Mouse (Mus musculus): ENCODE data around the gene Ptger3. TPM values are rescaled to one million over a fixed set of nuclear protein-coding genes. Genes with fewer than 3 reads are reported as not detected.

The Ptger3 gene
- polyA plus RNA-seq, 1 experiment from 2014 or later: 3.4 TPM

DNA sequence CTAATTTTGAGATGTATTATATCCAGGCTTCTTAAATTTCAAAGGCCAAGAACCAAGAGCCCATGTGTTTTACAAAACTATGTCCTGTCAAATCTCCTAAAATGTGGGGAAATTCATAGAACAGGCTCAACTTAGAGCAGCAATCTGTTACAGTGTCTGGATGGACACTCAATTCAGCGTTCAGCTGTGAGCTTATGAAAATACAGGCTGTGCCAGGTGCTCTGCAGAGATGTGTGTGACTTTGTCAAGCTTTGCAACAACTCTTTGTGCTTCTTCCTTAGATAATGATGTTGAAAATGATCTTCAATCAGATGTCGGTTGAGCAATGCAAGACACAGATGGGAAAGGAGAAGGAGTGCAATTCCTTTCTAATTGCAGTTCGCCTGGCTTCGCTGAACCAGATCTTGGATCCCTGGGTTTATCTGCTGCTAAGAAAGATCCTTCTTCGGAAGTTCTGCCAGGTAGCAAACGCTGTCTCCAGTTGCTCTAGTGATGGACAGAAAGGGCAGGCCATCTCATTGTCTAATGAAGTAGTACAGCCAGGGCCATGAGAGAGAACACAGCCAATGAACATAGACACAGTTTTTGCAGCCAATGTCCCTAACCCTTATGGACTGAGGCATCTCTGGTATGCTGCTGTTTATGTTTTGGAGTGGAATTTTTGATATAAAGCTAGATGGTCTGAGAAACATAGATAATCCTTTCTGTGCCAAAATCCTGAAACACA is 38.2 kb downstream of the Ptger3 start:
- no peaks in the 10 kb centered on the region for H3K9me3 ChIP-seq (ENCODE audit: control insufficient read depth, low read length)
- H3K9ac ChIP-seq (ENCODE audit: low read length): no peak overlapping the region
- no peak overlapping the region for H3K27ac ChIP-seq (replicated peaks in 1 of 2; ENCODE audit: control insufficient read depth in 1 of 2, insufficient read depth in 1 of 2, low read depth in 2 of 2, low read length in 2 of 2)
- no peak for ATAC-seq (ENCODE audit: insufficient number of reproducible peaks, insufficient read depth, low FRiP score, low read depth)
- H3K4me3 ChIP-seq (ENCODE audit: control insufficient read depth in 1 of 2, insufficient read depth in 1 of 2, low read depth in 1 of 2, low read length in 2 of 2): no peak overlapping the region
- H3K27me3 ChIP-seq (ENCODE audit: control insufficient read depth, insufficient read depth, low read length): no peaks in the 10 kb centered on the region
- no peak overlapping the region for H3K4me2 ChIP-seq (ENCODE audit: low read length)
- no peaks in the 10 kb centered on the region for H3K4me1 ChIP-seq (ENCODE audit: control insufficient read depth in 2 of 2, insufficient read depth in 2 of 2, low read length in 2 of 2)
- 82% methylated on average over 6 of the region's 6 CpGs for WGBS
- H3K36me3 ChIP-seq (ENCODE audit: control insufficient read depth, insufficient read depth, low read length): no peaks in the 10 kb centered on the region

DNA sequence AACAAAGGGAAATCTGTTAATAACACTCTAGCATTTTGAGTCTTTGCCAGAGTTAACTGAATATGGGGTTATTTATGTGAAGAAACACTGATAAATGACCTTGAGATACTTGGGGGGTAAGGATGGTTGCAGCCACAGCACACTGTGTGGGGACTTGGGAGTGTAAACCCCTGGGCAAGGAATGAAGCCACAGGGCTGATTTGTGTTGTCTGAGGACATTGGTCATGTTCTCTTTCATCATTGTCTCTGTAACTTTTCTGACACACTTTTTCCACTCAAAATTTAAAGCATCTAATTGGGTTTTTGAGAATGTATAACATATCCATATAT is 38.7 kb downstream of the Ptger3 start:
- Histone ChIP-seq H3K4me2 (ENCODE audit: low read length) (no peak overlapping the region), H3K4me3 (ENCODE audit: control insufficient read depth in 1 of 2, insufficient read depth in 1 of 2, low read depth in 1 of 2, low read length in 2 of 2) (no peak overlapping the region), H3K27me3 (ENCODE audit: control insufficient read depth, insufficient read depth, low read length) (no peaks in the 10 kb centered on the region), H3K9me3 (ENCODE audit: control insufficient read depth, low read length) (no peaks in the 10 kb centered on the region), H3K4me1 (ENCODE audit: control insufficient read depth in 2 of 2, insufficient read depth in 2 of 2, low read length in 2 of 2) (no peaks in the 10 kb centered on the region), H3K27ac (replicated peaks in 1 of 2; ENCODE audit: control insufficient read depth in 1 of 2, insufficient read depth in 1 of 2, low read depth in 2 of 2, low read length in 2 of 2) (no peak overlapping the region), H3K36me3 (ENCODE audit: control insufficient read depth, insufficient read depth, low read length) (no peaks in the 10 kb centered on the region), H3K9ac (ENCODE audit: low read length) (no peak overlapping the region)
- no peak for ATAC-seq (ENCODE audit: insufficient number of reproducible peaks, insufficient read depth, low FRiP score, low read depth)

DNA sequence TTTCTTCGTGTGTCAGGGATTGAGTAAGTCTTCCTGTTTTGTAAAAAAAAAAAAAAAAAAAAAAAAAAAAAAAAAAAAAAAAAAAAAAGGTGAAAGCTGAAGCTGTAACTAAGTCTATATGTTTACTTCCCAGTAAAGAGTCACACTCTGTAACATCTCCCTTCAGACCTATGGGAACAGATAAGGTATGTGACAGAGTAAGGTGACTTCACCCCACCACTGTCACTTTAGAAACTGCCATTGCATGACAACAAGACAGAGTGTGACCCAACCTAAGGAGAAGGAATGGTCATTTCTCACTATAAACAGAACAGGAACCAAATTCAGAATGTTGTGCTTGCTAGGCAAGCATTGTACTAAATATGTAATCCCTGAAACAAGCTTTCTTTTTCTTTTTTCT is 46.9 kb downstream of the Ptger3 start:
- 25% methylated on average over 1 of the region's 1 CpGs for WGBS
- H3K4me1 ChIP-seq (ENCODE audit: control insufficient read depth in 2 of 2, insufficient read depth in 2 of 2, low read length in 2 of 2): no peaks in the 10 kb centered on the region
- no peaks in the 10 kb centered on the region for H3K9me3 ChIP-seq (ENCODE audit: control insufficient read depth, low read length)
- no peak for ATAC-seq (ENCODE audit: insufficient number of reproducible peaks, insufficient read depth, low FRiP score, low read depth)
- no peak overlapping the region for H3K27ac ChIP-seq (replicated peaks in 1 of 2; ENCODE audit: control insufficient read depth in 1 of 2, insufficient read depth in 1 of 2, low read depth in 2 of 2, low read length in 2 of 2)
- no peak overlapping the region for H3K9ac ChIP-seq (ENCODE audit: low read length)
- H3K27me3 ChIP-seq (ENCODE audit: control insufficient read depth, insufficient read depth, low read length): no peaks in the 10 kb centered on the region
- H3K36me3 ChIP-seq (ENCODE audit: control insufficient read depth, insufficient read depth, low read length): no peaks in the 10 kb centered on the region
- no peak overlapping the region for H3K4me3 ChIP-seq (ENCODE audit: control insufficient read depth in 1 of 2, insufficient read depth in 1 of 2, low read depth in 1 of 2, low read length in 2 of 2)
- H3K4me2 ChIP-seq (ENCODE audit: low read length): no peak overlapping the region

DNA sequence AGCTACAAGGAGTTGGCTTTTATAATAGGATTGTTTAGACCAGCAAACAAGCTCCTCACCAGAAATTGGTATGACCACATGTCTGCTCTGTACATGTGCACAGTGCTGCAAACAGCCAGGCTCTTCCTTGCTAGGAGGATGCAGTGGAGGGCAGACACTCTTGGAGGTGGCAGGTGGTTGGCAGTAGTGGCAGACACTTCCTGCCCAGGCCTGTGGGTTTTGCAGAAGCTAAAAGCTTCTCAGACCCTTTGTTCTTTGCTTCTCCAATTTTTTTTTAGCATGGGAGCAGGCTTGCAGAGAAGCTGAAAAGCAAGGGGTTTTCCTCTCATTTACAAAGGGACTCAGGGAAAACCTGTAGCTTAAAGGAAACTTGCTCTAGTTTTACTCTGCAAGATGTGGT is 50.3 kb downstream of the Ptger3 start:
- Histone ChIP-seq H3K27me3 (ENCODE audit: control insufficient read depth, insufficient read depth, low read length) (no peaks in the 10 kb centered on the region), H3K27ac (replicated peaks in 1 of 2; ENCODE audit: control insufficient read depth in 1 of 2, insufficient read depth in 1 of 2, low read depth in 2 of 2, low read length in 2 of 2) (no peak overlapping the region), H3K4me1 (ENCODE audit: control insufficient read depth in 2 of 2, insufficient read depth in 2 of 2, low read length in 2 of 2) (no peaks in the 10 kb centered on the region), H3K4me2 (ENCODE audit: low read length) (no peak overlapping the region), H3K9me3 (ENCODE audit: control insufficient read depth, low read length) (no peaks in the 10 kb centered on the region), H3K36me3 (ENCODE audit: control insufficient read depth, insufficient read depth, low read length) (no peaks in the 10 kb centered on the region), H3K4me3 (ENCODE audit: control insufficient read depth in 1 of 2, insufficient read depth in 1 of 2, low read depth in 1 of 2, low read length in 2 of 2) (no peak overlapping the region), H3K9ac (ENCODE audit: low read length) (no peak overlapping the region)
- ATAC-seq (ENCODE audit: insufficient number of reproducible peaks, insufficient read depth, low FRiP score, low read depth): no peak

DNA sequence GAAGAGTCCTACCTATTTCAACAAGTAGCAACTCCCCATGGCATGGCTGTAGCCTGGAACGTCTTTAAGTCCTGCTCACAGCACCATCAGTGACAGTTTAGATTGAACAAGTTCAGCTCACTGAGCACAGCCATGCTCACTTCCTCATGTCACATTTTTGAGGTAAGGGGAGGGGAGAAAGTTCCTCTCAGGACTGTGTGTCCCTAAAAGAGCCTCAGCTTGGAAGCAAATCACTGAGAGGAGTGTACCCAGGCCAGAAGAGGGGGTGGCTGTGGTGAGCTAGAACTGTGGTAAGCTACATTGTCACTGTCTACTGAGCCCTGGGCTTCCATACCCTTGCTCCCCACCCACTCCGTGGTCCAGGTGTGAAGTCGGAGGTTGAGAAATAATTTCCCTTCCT is 60.7 kb downstream of the Ptger3 start:
- no peak overlapping the region for H3K4me3 ChIP-seq (ENCODE audit: control insufficient read depth in 1 of 2, insufficient read depth in 1 of 2, low read depth in 1 of 2, low read length in 2 of 2)
- WGBS: 68% methylated on average over 3 of the region's 3 CpGs
- no peak overlapping the region for H3K4me2 ChIP-seq (ENCODE audit: low read length)
- ATAC-seq (ENCODE audit: insufficient number of reproducible peaks, insufficient read depth, low FRiP score, low read depth): no peak
- H3K27ac ChIP-seq (replicated peaks in 1 of 2; ENCODE audit: control insufficient read depth in 1 of 2, insufficient read depth in 1 of 2, low read depth in 2 of 2, low read length in 2 of 2): no peak overlapping the region
- no peaks in the 10 kb centered on the region for H3K27me3 ChIP-seq (ENCODE audit: control insufficient read depth, insufficient read depth, low read length)
- no peaks in the 10 kb centered on the region for H3K9me3 ChIP-seq (ENCODE audit: control insufficient read depth, low read length)
- H3K36me3 ChIP-seq (ENCODE audit: control insufficient read depth, insufficient read depth, low read length): no peaks in the 10 kb centered on the region
- H3K4me1 ChIP-seq (ENCODE audit: control insufficient read depth in 2 of 2, insufficient read depth in 2 of 2, low read length in 2 of 2): 0 out of 4 replicates have a peak, but pooled peaks cover 0 to 3% of the 10 kb centered on the region in 2 experiments
- no peak overlapping the region for H3K9ac ChIP-seq (ENCODE audit: low read length)

DNA sequence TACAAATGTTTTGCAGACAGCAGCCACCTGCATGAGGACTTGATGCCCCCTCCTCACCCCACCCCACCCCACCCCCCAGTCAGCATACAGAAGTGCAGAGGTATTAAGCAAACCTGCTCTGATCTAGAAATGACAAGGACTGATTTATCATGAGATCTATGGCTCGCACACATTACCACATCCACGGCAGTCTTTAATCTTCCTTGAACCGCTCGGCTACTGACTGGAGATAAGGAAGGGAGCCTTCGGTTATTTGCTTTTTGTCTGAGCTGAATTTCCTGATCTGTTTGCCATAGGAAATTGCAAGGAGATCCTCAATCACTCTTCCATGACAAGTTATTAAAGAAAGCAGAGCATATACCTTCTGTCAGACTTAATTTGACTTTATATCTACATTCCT is 64.0 kb downstream of the Ptger3 start:
- Histone ChIP-seq H3K9me3 (ENCODE audit: control insufficient read depth, low read length) (no peaks in the 10 kb centered on the region), H3K27ac (replicated peaks in 1 of 2; ENCODE audit: control insufficient read depth in 1 of 2, insufficient read depth in 1 of 2, low read depth in 2 of 2, low read length in 2 of 2) (no peak overlapping the region), H3K27me3 (ENCODE audit: control insufficient read depth, insufficient read depth, low read length) (no peaks in the 10 kb centered on the region), H3K4me3 (ENCODE audit: control insufficient read depth in 1 of 2, insufficient read depth in 1 of 2, low read depth in 1 of 2, low read length in 2 of 2) (no peak overlapping the region), H3K4me1 (ENCODE audit: control insufficient read depth in 2 of 2, insufficient read depth in 2 of 2, low read length in 2 of 2) (0 out of 4 replicates have a peak, but pooled peaks cover 0 to 3% of the 10 kb centered on the region in 2 experiments), H3K4me2 (ENCODE audit: low read length) (no peak overlapping the region), H3K9ac (ENCODE audit: low read length) (no peak overlapping the region), H3K36me3 (ENCODE audit: control insufficient read depth, insufficient read depth, low read length) (no peaks in the 10 kb centered on the region)
- WGBS: 44% methylated on average over 5 of the region's 5 CpGs
- no peak for ATAC-seq (ENCODE audit: insufficient number of reproducible peaks, insufficient read depth, low FRiP score, low read depth)

DNA sequence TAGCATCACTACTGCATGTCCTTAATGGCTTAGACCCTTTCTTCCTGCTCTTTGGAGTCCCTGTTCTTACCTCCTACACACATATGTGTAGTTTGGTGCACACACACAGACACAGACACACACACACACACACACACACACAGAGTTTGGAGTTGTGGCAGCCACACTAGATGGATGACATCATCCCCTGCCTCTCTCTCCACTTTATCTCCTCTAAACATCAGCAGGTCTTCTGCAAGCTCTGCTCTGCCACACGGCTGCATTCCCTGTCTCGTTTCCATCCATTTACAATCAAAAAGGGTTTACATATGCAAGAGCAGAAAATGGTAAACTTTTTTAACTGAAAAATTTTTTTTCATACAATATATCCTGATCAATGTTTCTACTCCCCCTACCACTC is 64.7 kb downstream of the Ptger3 start:
- Histone ChIP-seq H3K27me3 (ENCODE audit: control insufficient read depth, insufficient read depth, low read length) (no peaks in the 10 kb centered on the region), H3K9ac (ENCODE audit: low read length) (no peak overlapping the region)
- no peak for ATAC-seq (ENCODE audit: insufficient number of reproducible peaks, insufficient read depth, low FRiP score, low read depth)

DNA sequence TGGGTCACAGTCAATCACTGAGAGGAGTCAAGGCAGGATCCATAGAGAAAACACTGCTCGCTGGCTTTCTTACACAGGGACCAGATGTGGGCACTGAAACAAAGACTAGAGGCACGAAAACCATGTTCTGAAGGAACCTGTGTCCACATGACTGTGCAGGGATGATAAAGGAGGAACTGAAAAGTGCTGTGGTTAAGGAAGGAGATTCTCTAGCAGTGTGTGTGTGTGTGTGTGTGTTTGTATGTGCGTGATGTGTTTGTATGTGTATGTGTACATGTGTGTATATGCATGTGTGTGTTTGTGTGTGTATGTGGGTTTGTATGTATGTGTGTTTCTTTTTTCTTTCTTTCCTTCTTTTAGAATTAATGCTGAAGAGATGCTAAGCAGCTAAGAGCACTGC is 67.7 kb downstream of the Ptger3 start:
- Histone ChIP-seq H3K9me3 (ENCODE audit: control insufficient read depth, low read length) (no peaks in the 10 kb centered on the region), H3K9ac (ENCODE audit: low read length) (no peak overlapping the region), H3K27ac (replicated peaks in 1 of 2; ENCODE audit: control insufficient read depth in 1 of 2, insufficient read depth in 1 of 2, low read depth in 2 of 2, low read length in 2 of 2) (no peak overlapping the region), H3K4me1 (ENCODE audit: control insufficient read depth in 2 of 2, insufficient read depth in 2 of 2, low read length in 2 of 2) (no peaks in the 10 kb centered on the region), H3K4me2 (ENCODE audit: low read length) (no peak overlapping the region), H3K27me3 (ENCODE audit: control insufficient read depth, insufficient read depth, low read length) (no peaks in the 10 kb centered on the region), H3K4me3 (ENCODE audit: control insufficient read depth in 1 of 2, insufficient read depth in 1 of 2, low read depth in 1 of 2, low read length in 2 of 2) (no peak overlapping the region), H3K36me3 (ENCODE audit: control insufficient read depth, insufficient read depth, low read length) (no peaks in the 10 kb centered on the region)
- whole genome bisulfite sequencing: 80% methylated on average over 3 of the region's 3 CpGs
- ATAC-seq (ENCODE audit: insufficient number of reproducible peaks, insufficient read depth, low FRiP score, low read depth): no peak

More for the DNA sequence above, 64.7 kb downstream of the Ptger3 start:
- Histone ChIP-seq H3K9me3 (ENCODE audit: control insufficient read depth, low read length) (no peaks in the 10 kb centered on the region), H3K4me2 (ENCODE audit: low read length) (no peak overlapping the region), H3K4me3 (ENCODE audit: control insufficient read depth in 1 of 2, insufficient read depth in 1 of 2, low read depth in 1 of 2, low read length in 2 of 2) (no peak overlapping the region), H3K27ac (replicated peaks in 1 of 2; ENCODE audit: control insufficient read depth in 1 of 2, insufficient read depth in 1 of 2, low read depth in 2 of 2, low read length in 2 of 2) (no peak overlapping the region), H3K36me3 (ENCODE audit: control insufficient read depth, insufficient read depth, low read length) (no peaks in the 10 kb centered on the region), H3K4me1 (ENCODE audit: control insufficient read depth in 2 of 2, insufficient read depth in 2 of 2, low read length in 2 of 2) (0 out of 4 replicates have a peak, but pooled peaks cover 0 to 3% of the 10 kb centered on the region in 2 experiments)
- 18% methylated on average over 2 of the region's 2 CpGs for WGBS
